Mouse (Mus musculus) olfactory bulb, adult 2 months (tissue): ENCODE measurements at regions not wholly inside any gene's neighbourhood (a gene's known extent, or its start where the extent isn't known, plus 50 kb on each side); places are given as distances from the start of the nearest gene placed in this dataset.

ENCODE experiments used
- CTCF ChIP-seq: fragments of 200-500 bp; IDR thresholded peaks from 2 replicates; pipeline ENCODE4 v1.5.1; 2012; ENCODE audit warnings: low read depth, mild to moderate bottlenecking, low read length, moderate library complexity; ENCODE audit not compliant: insufficient read depth
- POLR2A ChIP-seq: fragments of 200-500 bp; IDR thresholded peaks from 2 replicates; pipeline ENCODE4 v1.6.1; 2012; ENCODE audit warnings: mild to moderate bottlenecking, low read depth, low read length, moderate library complexity; ENCODE audit not compliant: insufficient read depth

- TF ChIP-seq CTCF (no peak), POLR2A (no peak)
Measured at GRCm38 (mm10) chr10:99367757-99368156, 104.7 kb downstream of the Dusp6 start.
